Mouse (Mus musculus): ENCODE results near the gene Gm20662.

The Gm20662 gene

GRCm38 (mm10) chr9:107974491-107975171 is 21.5 kb upstream of the Gm20662 start:
- CTCF ChIA-PET, result no interaction called here

DNA sequence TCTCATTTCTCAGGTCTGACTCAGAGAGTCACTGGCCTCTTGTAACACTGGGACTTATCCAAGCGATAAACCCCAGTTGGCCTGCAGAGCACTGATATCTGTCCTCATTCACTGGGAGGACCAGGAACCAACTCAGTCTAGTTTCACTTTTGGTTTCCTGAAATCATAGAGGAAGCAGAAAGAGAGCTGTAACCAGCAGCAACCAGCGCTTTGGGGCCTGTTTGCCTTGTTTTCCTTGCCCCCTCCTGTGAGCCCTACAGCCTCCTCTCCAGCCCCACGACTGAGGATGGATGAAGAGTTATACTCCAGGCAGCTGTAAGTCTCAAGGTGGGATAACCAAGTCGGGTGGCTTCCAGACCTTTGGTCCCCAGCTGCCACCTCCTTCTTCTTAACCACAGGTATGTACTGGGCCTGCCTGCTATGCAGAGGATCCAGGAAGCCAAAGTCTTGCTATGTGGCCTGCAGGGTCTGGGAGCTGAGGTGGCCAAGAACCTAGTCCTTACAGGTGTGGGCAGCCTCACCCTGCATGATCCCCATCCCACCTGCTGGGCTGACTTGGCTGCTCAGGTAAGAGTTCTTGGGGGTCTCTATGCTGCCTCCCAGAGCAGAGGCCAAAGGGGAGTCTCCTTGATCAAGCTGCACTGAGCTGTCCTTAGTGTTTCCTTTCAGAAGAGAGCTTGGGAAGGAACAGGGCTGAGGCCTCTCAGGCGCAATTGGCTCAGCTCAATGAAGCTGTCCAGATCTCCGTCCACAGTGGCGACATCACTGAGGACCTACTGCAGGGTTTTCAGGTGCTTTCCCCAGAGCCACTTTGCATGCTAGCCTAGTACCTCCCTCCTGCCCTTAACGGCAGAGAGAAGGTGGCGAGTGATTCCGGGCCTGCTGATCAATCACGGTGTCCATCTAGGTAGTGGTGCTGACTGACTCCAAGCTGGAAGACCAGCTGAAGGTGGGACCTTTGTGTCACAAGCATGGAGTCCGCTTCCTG is 20.5 kb upstream of the Gm20662 start, which contains the start of gene Uba7:
Uba7 (plus strand) TSS at position 107 of the 988 bp plus-strand sequence.
- CTCF ChIA-PET, result no interaction called here

DNA sequence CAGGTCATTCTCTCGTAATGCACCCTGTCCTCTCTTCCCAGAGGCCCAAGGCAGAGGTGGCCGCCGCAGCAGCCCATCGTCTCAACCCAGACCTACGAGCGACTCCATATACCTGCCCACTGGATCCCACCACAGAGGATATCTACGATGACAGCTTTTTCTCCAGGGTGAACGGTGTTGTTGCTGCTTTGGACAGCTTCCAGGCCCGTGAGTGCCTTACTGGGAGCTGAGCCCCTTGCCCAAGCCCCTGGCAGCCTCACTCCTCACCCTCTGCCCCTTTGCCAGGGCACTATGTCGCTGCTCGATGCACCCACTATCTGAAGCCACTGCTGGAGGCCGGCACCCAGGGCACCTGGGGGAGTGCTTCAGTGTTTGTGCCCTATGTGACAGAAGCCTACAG is 17.3 kb upstream of the Gm20662 start:
- CTCF ChIA-PET, result interaction anchor here (0.7 kb wide), 1 partner anchor 9 kb away, joined by 3 read pairs; no protein-coding TSS in a partner anchor

DNA sequence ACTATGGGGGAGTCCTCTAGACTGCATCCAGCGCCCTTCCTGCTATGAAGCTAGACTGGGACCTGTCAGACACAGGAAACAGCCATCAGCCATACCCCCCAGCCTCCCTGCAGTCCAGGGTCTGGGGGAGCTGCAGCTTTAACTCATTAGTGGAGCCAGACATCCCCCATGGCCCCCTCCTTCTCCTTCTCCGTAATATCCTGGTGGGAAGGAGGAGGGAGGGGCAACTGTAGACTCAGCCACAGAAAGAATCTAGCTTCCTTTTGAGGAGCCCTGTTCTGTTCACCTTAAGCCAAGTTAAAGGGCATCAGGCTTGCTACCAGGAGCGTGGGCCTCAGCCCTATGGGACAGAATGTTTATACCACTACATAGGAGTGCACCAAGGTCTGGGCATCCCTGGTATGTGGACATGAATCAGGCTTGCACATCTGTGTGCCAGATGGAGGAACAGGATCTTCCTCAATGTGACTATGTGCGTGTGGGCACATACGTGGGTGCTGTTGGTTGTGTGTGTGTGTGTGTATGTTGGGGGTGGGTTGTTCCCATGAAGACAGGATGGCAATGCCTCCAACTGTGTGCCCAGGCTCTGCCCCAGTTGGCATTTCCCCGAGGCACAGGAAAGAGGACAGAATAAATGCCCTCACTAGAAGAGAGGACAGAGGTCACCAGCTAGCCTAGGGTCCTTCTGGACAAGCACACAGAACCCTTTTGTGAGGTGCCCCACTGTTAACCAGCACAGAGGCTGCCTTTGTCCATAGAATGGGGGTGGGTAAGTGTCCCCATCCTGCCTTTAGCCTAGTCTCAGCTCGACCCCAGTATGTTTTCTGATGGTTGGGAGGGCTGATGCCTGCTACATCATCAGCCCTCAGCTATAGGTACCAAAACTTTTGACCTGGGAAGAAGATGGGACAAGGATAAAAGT is 14.2 kb upstream of the Gm20662 start:
- CTCF ChIA-PET, result interaction anchor here (1.0 kb wide), 1 partner anchor 10 kb away, joined by 4 read pairs; no protein-coding TSS in a partner anchor

GRCm38 (mm10) chr9:107982681-107983346 is 13.3 kb upstream of the Gm20662 start, which contains the start of gene Gm20661:
TSS of gene Gm20661 (plus strand) at chr9:107983058.
- CTCF ChIA-PET, result interaction anchor here (0.6 kb wide), 1 partner anchor 169 kb away, joined by 3 read pairs; no protein-coding TSS in a partner anchor

GRCm38 (mm10) chr9:107983421-107983890 is 12.7 kb upstream of the Gm20662 start:
- CTCF ChIA-PET, result interaction anchor here (0.6 kb wide), 1 partner anchor 169 kb away, joined by 3 read pairs; no protein-coding TSS in a partner anchor

GRCm38 (mm10) chr9:107984052-107984753 is 11.9 kb upstream of the Gm20662 start:
- CTCF ChIA-PET, result no interaction called here

DNA sequence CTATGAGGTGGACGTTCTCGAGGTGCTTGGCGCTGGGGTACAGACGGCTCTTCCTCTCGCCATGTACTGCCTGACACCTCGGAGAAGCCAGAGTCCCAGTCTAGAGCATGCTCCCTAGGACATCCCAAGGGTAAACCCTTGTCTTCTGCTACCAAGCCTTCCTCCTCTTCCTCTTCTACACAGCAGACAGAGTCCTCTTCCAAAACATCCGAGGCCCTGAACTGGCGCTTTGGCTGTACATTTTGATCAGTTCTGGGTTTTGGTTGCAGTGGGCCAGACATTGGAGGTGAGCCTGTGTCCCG is 11.4 kb upstream of the Gm20662 start:
- CTCF ChIA-PET, result no interaction called here

DNA sequence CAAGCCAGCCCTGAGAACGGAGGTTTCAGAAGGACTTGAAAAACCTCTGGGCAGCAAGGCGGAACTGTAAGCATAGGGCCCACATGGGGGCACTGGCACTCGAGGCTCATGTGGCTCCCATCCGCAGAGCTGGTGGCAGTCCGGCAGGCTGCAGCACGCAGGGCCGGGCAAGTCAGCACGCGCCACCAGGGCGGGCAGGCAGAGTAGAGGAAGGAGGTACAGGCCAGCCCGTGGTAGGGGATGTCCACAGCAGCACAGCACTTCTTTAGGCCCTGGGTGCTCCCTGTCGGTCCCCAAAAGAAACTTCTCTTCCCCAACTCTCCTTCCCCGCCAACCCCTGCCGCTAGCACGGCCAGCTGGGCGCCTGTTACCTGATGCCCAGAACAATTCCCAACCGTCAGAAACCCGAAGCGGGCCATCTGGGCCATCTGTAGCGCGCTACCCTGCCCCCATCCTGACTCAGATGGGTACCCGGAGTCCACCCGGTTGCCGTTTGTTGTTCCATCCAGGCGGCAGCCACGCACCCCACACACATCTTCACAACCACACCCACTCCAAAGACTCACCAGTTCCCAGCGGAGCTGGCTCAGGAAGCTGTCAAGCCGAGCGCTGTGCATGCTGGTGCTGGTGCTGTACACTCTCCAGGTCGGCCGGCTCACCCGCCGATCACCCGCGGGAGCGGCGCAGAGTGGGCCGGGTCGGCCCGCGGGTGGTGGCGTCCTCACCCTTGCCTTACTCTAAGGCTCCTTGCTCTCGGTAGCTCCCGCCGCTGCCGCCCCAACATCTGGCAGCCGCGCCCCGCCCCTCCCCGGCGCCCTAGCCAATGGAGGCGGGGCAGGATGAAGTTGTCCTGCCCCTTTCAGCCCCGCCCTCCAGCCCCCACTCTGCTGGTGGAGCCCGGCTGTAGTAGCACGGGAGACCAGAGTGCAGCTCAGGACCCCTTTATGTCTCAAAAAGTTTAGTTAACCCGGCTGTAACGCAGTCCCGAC is 10.7 kb upstream of the Gm20662 start, which contains the start of gene Inka1:
Inka1 (minus strand) TSS at position 749 of the 989 bp plus-strand sequence.
- CTCF ChIA-PET, result no interaction called here

DNA sequence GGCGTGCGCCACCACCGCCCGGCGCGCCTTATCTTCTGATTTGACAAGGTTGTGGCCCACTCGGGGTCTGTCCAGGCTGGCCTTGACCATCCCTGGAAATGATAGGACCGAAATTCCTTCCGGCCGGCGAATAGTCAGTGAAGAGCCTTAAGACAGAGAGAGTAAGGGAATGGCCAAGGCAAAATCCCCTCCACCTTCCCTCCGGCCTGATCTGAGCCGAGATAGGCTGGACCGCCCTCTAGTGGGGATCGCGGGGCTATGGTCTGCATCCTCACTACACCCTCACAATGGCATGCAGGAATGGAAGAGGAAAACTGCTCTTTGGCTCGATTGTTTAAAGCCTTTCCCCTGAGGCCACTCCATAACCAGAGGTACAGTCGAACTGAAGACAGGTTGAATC is 9.8 kb upstream of the Gm20662 start:
- CTCF ChIA-PET, result no interaction called here

DNA sequence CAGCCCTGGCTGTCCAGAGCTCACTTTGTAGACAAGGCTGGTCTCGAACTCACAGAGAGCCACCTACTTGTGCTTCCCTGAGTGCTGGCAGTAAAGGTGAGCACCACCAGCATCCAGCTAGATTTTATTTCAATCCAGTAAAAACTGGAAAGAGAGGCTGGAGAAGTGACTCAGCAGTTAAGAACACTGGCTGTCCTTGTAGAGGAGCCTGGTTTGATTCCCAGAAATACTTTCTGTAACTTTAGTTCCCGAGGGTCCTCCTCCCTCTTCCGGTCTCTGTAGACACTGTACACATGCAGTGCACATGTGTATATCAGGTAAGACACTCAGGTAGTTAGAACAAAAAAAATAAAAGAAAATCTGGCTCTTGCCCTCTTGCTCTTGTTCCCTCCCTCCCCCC is 8.2 kb upstream of the Gm20662 start:
- CTCF ChIA-PET, result interaction anchor here (0.6 to 1.2 kb wide), 4 partner anchors 9 to 623 kb away, joined by 3 to 8 read pairs (median 3); no protein-coding TSS in a partner anchor

- CTCF ChIA-PET, result interaction anchor here (0.7 kb wide), 1 partner anchor 48 kb away, joined by 4 read pairs; no protein-coding TSS in a partner anchor
Observed at GRCm38 (mm10) chr9:107992197-107992596, 4.0 kb upstream of the Gm20662 start, which contains the start of gene Cdhr4. TSS of gene Cdhr4 (plus strand) at chr9:107992497.

DNA sequence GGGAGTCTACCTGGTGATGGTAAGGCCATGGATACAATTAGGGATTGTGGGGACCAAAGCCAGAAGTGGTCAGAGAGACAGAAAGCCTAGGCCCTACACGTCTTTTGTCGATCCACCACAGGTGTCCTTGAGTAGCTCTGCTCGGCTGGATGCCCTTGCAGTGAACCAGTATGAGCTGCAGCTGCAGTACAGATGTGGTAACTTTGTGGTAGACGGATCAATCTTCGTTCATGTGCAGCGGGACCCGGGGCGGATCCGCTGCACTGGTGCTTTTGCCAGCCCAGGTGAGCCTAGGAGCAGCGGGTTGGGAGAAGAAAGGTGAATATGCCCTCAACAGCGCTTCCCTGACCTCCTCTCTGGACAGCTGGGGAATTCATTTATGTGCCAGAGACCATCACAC is 3.1 kb upstream of the Gm20662 start:
- CTCF ChIA-PET, result no interaction called here

DNA sequence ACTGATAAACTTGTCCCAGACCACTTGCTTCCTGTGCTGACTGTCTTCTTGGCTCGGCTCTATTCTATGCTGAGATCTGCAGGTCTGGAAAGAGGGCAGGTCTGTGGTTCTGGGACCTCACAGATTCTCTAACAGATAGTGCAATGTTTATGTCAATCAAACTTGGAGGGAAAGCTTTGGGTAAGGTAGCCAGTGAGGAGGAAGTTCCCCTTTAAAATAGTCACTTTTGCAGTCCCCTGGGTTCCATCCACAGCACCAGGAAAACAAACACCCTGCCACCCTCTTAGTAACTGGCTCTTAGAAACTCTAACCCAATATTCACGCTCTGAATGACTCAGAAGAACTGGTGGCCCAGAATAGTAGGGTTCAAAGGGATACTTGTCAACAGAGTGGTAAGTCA is 1.7 kb upstream of the Gm20662 start:
- CTCF ChIA-PET, result no interaction called here

DNA sequence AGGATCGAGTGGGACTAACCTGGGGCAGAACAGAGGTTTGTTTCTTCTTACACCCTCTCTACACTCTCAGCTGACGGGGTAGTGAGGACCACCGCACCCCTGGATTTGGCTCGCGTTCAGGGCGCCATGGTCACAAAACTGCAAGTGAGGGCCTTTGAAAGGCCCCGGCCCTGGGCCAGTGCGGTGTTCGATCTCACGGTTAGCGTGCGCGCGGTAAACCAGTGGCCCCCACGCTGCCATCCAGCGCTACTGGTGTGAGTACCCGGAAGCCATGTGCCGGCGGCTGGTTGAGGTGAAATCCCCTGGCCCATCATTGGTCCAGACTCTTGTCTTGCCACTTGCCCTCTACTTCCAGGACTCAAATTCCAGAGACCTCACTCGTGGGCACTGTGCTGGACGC is 636 bp upstream of the Gm20662 start:
- CTCF ChIA-PET, result no interaction called here

DNA sequence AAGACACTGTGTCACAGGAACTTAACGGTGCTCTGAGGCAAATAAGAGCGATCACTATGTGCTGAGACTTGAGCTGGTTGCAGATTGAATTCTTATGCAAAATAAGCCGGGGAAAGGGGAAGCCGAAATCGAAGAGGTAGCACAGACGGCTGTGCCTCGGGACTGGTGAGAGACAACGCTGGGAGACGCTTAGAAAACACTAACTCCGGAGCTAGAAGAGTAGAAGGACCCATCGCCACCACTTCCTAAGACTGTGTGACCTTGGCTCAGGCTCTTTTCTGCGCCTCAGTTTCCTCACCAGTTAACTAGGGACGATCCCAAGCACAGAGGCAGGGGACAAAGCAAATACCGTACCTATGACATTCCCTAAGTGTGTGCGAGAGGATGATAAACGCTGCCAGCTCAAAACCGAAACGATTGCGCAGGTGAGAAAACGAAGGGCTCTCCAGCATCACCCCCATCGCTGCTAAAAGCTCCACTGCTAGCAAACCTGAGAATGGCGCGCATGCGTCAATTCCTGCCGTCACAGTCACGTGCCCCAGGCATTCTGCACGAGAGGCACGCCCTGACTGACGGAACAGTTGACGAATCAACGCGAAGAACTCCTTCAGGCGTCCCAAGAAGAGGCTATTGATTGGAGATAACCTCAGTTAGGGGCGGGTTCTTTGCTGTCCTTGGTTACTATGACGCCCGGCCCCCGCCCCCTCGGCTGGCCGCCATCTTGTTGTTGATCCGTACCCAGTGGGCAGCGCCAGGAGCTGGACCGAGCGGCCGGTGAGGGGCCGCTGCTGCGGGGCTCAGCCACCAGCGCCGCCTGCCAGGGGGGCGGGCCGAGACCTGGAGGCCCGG is 6.0 kb downstream of the Gm20662 start, which contains the start of gene Ip6k1:
Ip6k1 (plus strand) TSS at position 580 of the 849 bp plus-strand sequence.
- CTCF ChIA-PET, result interaction anchor here (0.5 kb wide), 1 partner anchor 26 kb away, joined by 4 read pairs; no protein-coding TSS in a partner anchor

GRCm38 (mm10) chr9:108002778-108003530 is 6.8 kb downstream of the Gm20662 start:
- CTCF ChIA-PET, result interaction anchor here (1.1 kb wide), 1 partner anchor 19 kb away, joined by 4 read pairs; no protein-coding TSS in a partner anchor
